Mouse (Mus musculus) embryonic facial prominence, embryonic 14.5 days (tissue): ENCODE data around the gene Mus81. TPM values are rescaled to one million over a fixed set of nuclear protein-coding genes. Genes with fewer than 3 reads are reported as not detected.
A peak's percentile ranks its signal among the peaks of the same experiment; 100 is the strongest.

ENCODE experiments used
- ATAC-seq: fragments of 200-750 bp; cut with Nextera tagmentation; 2 replicates; pipeline ENCODE4 v1.8.0; 2017; ENCODE audit warnings: low read depth, moderate number of reproducible peaks, moderate TSS enrichment
- DNase-seq: peaks from one replicate; pipeline ENCODE4 v3.0.0-alpha.2; 2015; ENCODE audit warnings: low spot score
- H3K27ac ChIP-seq: fragments of 300-500 bp; sonication (generic); replicated peaks from 2 replicates; pipeline ENCODE4 v1.5.1; 2014; ENCODE audit warnings: low read depth, mild to moderate bottlenecking, low read length, moderate library complexity
- H3K27me3 ChIP-seq: fragments of 300-500 bp; sonication (generic); replicated peaks from 2 replicates; pipeline ENCODE4 v1.6.1; 2014; ENCODE audit warnings: low read length; ENCODE audit not compliant: control insufficient read depth, insufficient read depth
- H3K36me3 ChIP-seq: fragments of 300-500 bp; sonication (generic); 2 replicates; pipeline ENCODE4 v1.6.1; 2014; ENCODE audit warnings: low read length, mixed read lengths; ENCODE audit not compliant: control insufficient read depth, insufficient read depth
- H3K4me1 ChIP-seq: fragments of 300-500 bp; sonication (generic); 2 replicates; pipeline ENCODE4 v1.6.1; 2014; ENCODE audit warnings: antibody characterized with exemption, low read length; ENCODE audit not compliant: control insufficient read depth, insufficient read depth
- H3K4me2 ChIP-seq: fragments of 300-500 bp; sonication (generic); 2 replicates; pipeline ENCODE4 v1.6.1; 2014; ENCODE audit warnings: low read depth, mild to moderate bottlenecking, low read length, moderate library complexity, mixed read lengths
- H3K4me3 ChIP-seq: fragments of 300-500 bp; sonication (generic); 2 replicates; pipeline ENCODE4 v1.5.1; 2014; ENCODE audit warnings: low read depth, mild to moderate bottlenecking, low read length
- H3K9ac ChIP-seq: fragments of 300-500 bp; sonication (generic); 2 replicates; pipeline ENCODE4 v1.6.1; 2014; ENCODE audit warnings: low read depth, mild to moderate bottlenecking, low read length, moderate library complexity, mixed read lengths
- H3K9me3 ChIP-seq: fragments of 300-500 bp; sonication (generic); 2 replicates; pipeline ENCODE4 v1.6.1; 2016; ENCODE audit warnings: low read length; ENCODE audit not compliant: control insufficient read depth
- WGBS: fragments of 180-500 bp; shearing (Covaris S2); extraction: QIAGEN DNeasy Blood & Tissue Kit; methylation state at CpG from one replicate; pipeline ENCODE4 v1.1.7; 2014; 5-methylcytosine and 5-hydroxymethylcytosine counted together
- polyA plus RNA-seq: library from polyadenylated mRNA; unstranded; fragments of >200 nt; fragmentation: Nextera tagmentation; extraction: Ambion mirVana; gene quantifications from 2 replicates; pipeline ENCODE4 v1.2.1, GENCODE M21; 2014

Gene Mus81
- polyA plus RNA-seq, 1 experiment from 2014 or later, result 39.6 TPM

GRCm38 (mm10) chr19:5515840-5516777 lies 27.9 kb upstream of the Mus81 start:
- Histone ChIP-seq H3K36me3 (no peaks in the 10 kb centered on the region), H3K27ac (no peak overlapping the region), H3K27me3 (no peaks in the 10 kb centered on the region), H3K4me1 (0 out of 2 replicates have a peak, but pooled peaks cover 2% of the 10 kb centered on the region), H3K9ac (no peak overlapping the region), H3K9me3 (no peaks in the 10 kb centered on the region), H3K4me2 (no peak overlapping the region), H3K4me3 (no peak overlapping the region)
- no peak for ATAC-seq
- 79% methylated on average over 7 of the region's 7 CpGs for WGBS
- no peak for DNase-seq

- Histone ChIP-seq H3K27ac (no peak overlapping the region), H3K4me1 (0 out of 2 replicates have a peak, but pooled peaks cover 6% of the 10 kb centered on the region), H3K36me3 (no peaks in the 10 kb centered on the region), H3K4me2 (no peak overlapping the region), H3K9me3 (peaks cover 11% of the 10 kb centered on the region), H3K27me3 (no peaks in the 10 kb centered on the region), H3K4me3 (no peak overlapping the region), H3K9ac (no peak overlapping the region)
- DNase-seq (no peak), ATAC-seq (no peak)
- WGBS, result 81% methylated on average over 3 of the region's 3 CpGs
Measured at GRCm38 (mm10) chr19:5513005-5513349, 24.8 kb upstream of the Mus81 start.

DNA sequence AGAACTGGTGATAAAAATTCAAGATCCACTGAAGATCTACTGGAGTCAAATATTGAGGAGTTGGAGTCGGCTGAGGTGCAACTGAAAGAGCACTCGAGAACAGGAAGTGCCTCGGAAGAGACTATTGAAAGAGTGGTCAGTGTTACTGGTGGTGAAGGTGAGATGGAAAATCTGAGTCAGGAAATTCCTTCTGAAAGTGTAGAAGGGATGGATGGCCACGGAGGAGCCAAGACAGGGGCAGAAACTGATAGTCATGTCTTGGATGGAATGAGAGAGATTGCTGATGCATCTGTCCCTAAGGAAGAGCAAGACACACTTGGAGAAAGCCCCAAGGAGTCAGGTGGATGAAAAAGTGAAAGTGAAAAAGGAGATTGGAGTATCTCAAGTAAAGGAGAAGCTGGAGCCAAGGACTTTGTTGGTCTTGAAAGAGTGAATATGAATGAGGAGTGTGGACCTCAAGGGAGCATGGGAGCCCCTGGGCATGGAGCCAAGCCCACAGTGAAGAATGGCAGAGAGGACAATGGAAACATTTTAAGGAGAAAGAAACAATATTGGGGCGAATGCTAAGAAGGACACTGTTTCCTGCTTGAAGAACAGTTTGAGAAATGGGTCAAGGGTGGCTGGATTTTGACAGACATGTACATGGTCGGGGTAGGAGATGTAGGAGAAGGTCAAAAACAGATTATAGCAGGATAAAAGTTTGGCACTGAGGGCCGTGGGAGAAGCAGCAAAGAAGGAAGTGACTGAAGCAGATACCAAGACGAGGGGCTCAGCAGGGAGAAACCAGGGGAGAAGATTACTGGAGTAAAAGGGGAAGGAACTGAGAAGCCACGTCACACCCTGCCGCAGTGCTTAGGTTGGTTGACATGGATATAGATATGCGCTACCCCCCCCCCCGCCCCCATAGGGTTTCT lies 24.1 kb upstream of the Mus81 start:
- Histone ChIP-seq H3K9me3 (peaks cover 11% of the 10 kb centered on the region), H3K27ac (no peak overlapping the region), H3K4me1 (0 out of 2 replicates have a peak, but pooled peaks cover 6% of the 10 kb centered on the region), H3K9ac (no peak overlapping the region), H3K4me2 (no peak overlapping the region), H3K27me3 (no peaks in the 10 kb centered on the region), H3K4me3 (no peak overlapping the region), H3K36me3 (no peaks in the 10 kb centered on the region)
- DNase-seq (no peak), ATAC-seq (no peak)
- WGBS, result 87% methylated on average over 11 of the region's 12 CpGs

GRCm38 (mm10) chr19:5511074-5511632 lies 23.0 kb upstream of the Mus81 start:
- peak overlapping the region; percentile 65 for H3K9ac ChIP-seq
- ATAC-seq (no peak), DNase-seq (no peak)
- H3K36me3 ChIP-seq, result no peaks in the 10 kb centered on the region
- H3K4me1 ChIP-seq, result 0 out of 2 replicates have a peak, but pooled peaks cover 6% of the 10 kb centered on the region
- peak overlapping the region; percentile 80 for H3K4me2 ChIP-seq
- no peaks in the 10 kb centered on the region for H3K27me3 ChIP-seq
- H3K9me3 ChIP-seq, result peaks cover 11% of the 10 kb centered on the region
- WGBS, result 53% methylated on average over 15 of the region's 15 CpGs
- H3K27ac ChIP-seq, result no peak overlapping the region
- peak overlapping the region; percentile 48 for H3K4me3 ChIP-seq

- peak within 1 kb of the TSS; percentile 65 for H3K9ac ChIP-seq
Measured at GRCm38 (mm10) chr19:5510031-5511026, 22.1 kb upstream of the Mus81 start, which contains the start of gene Snx32. TSS of gene Snx32 (minus strand) at chr19:5510538.

GRCm38 (mm10) chr19:5503687-5504086 lies 15.5 kb upstream of the Mus81 start, which contains the start of gene 1700020D05Rik:
TSS of gene 1700020D05Rik (minus strand) at chr19:5503787.
- WGBS, result 73% methylated on average over 13 of the region's 17 CpGs
- Histone ChIP-seq H3K4me3 (no peak within 1 kb of the TSS), H3K9ac (no peak within 1 kb of the TSS), H3K36me3 (0 out of 2 replicates have a peak, but pooled peaks cover 6% of the 10 kb centered on the region), H3K27me3 (no peaks in the 10 kb centered on the region), H3K9me3 (peaks cover 4% of the 10 kb centered on the region), H3K4me1 (no peaks in the 10 kb centered on the region), H3K27ac (no peak within 1 kb of the TSS), H3K4me2 (no peak within 1 kb of the TSS)
- DNase-seq (no peak), ATAC-seq (no peak)

More at GRCm38 (mm10) chr19:5510031-5511026, 22.1 kb upstream of the Mus81 start, which contains the start of gene Snx32:
- DNase-seq (peak; percentile 99), ATAC-seq (peak; percentile 99)
- peaks cover 11% of the 10 kb centered on the region for H3K9me3 ChIP-seq
- peak within 1 kb of the TSS; percentile 48 for H3K4me3 ChIP-seq
- peak within 1 kb of the TSS; percentile 80 for H3K4me2 ChIP-seq
- no peak within 1 kb of the TSS for H3K27ac ChIP-seq
- no peaks in the 10 kb centered on the region for H3K27me3 ChIP-seq
- WGBS, result 4% methylated on average over 45 of the region's 47 CpGs
- H3K36me3 ChIP-seq, result no peaks in the 10 kb centered on the region
- 0 out of 2 replicates have a peak, but pooled peaks cover 6% of the 10 kb centered on the region for H3K4me1 ChIP-seq

- Histone ChIP-seq H3K27me3 (no peaks in the 10 kb centered on the region), H3K9ac (no peak overlapping the region), H3K27ac (no peak overlapping the region), H3K4me1 (no peaks in the 10 kb centered on the region), H3K4me3 (no peak overlapping the region), H3K36me3 (peaks cover 34% of the 10 kb centered on the region), H3K4me2 (no peak overlapping the region), H3K9me3 (no peaks in the 10 kb centered on the region)
- ATAC-seq (no peak), DNase-seq (no peak)
- WGBS, result 86% methylated on average over 2 of the region's 2 CpGs
Measured at GRCm38 (mm10) chr19:5500330-5500875, 12.2 kb upstream of the Mus81 start.
